Mouse (Mus musculus) left cerebral cortex, adult 8-10 months (tissue): ENCODE results near the gene Slc48a1. TPM values are rescaled to one million over a fixed set of nuclear protein-coding genes. Genes with fewer than 3 reads are reported as not detected.

Experiments used
- DNase-seq, 2 experiments: peaks; one replicate each; pipeline ENCODE4 v3.0.0; 2022; ENCODE audit warnings: low spot score in 2 of 2
- total RNA-seq, 4 experiments: library from RNA; stranded (reverse); gene quantifications; 2 replicates each; pipeline ENCODE4 v1.2.4; 2022

Slc48a1 gene
- total RNA-seq, 4 experiments from 2014 or later: 149 to 181 (median 177) TPM

DNA sequence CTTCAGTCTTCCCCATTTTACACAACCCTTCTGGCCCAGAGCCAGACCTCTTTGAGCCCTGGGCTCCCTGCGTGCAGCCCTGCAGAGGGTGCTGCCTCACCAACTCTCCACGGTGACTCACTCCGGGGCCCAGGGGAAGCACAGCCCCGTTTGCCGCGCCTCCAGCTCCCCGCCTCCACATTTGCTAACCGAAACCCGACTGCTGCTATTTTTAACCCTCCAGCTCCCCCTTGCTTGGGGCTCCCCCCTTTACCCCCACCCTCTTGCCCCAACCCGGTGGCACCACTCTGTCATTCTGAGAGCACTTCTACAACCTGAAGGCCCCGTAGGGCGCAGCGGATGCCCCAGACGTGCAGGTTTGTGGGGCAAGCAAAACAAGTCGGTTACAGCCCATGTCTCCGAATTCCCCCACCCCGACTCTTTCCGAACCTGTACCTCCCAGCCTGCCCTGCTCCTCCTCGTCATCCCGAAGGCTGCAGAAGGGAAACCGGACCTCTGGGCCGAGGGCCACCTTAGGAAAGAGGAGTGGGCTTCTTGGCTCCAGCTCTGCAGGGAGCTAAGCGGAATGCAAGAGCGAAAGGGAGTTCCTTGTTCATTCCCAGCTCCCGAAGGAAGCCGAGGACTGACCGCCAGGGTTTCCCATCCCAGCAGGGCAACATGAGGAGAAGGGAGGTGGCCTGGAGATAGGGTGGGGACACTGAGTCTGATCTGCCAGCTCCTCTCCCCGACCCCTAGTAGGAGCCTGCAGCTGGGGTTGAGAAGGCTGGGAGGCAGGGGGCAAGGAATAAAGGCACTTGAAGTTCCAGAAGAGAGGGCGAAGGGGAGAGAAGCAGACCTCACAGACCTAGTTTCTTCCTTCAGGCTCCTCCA lies 47.0 kb downstream of the Slc48a1 start:
- DNase-seq: peak; percentile 57 to 80

DNA sequence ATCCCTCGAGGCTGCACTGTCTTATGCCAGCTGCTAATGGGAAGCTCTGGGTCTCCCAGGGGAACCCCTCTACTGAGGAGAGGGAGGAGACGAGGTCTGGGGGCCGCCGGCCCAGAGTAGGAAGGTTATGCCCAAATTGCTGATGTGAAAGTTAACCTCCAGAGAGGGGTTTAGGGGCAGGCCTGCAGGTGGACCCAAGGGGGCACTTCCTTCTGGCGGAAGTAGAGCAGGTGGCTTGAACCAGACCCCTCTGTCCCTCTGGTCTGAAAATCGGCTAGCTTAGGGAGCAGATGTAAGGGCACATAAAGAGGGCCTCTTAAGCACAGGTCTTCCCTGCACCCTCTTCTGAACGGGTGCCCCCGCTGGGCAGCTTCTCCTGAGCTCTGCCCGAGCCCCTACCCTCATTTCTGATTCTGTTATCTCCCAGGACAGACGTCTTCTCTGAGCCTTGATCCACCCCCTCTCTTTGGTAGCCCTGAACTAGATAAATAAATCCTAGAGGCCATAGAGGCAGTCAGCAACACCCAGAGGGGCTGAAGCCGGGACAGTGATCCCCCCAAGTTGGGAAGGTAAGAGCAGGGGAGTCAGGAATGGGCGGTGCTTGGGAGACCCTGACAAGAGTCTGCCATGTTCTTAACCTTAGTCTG lies 47.7 kb downstream of the Slc48a1 start:
- no peak for DNase-seq

DNA sequence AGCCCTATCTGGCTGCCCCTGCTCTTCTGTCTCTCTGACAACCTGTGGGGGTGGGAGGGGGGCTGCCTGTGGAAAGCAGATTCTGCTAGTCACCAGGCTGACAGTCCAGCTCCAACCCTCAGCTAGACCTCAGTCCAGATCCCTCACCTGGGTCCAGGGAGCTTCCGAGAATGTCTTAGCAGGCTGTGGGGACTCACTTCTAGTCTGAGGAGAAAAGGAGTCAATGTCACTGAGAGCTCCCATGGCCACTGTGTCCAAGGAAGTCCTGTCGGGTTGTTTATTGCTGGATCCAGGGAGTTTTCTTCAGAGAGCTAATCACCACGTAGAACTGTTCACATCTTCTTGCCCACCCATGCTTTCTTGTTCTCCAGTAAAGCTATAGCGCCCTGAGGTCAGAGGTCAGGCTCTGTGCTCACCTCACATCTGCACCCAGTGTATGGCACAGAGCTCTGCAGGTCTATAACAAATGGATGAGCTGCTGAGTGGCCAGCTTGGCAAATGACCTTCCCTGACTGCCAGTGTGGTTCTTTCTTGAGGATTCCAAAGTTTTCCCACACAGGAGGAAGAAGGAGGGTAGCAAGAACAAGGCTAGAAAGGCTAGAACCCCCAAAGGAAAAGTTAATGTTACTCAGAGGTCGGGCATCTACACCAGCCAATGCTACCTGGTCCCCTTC lies 48.4 kb downstream of the Slc48a1 start:
- DNase-seq: no peak

DNA sequence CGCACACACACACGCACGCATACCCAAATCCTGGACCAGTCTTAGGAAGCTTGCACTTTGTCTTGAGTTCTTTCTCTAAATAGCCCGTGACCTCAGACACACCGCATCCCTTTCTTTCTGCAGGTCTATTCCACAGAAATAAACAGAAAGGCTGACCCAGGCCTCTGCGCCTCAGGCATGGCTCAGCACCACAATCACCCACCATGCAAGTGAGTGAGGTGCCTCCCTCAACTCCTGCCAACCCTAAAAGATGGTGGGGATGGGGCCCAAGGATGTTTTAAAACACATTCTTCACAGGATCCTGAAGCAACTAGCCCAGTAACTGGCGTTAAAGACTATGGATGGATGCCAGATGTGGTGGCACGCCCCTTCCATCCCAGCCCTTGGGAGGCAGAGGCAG lies 49.1 kb downstream of the Slc48a1 start:
- DNase-seq: no peak

DNA sequence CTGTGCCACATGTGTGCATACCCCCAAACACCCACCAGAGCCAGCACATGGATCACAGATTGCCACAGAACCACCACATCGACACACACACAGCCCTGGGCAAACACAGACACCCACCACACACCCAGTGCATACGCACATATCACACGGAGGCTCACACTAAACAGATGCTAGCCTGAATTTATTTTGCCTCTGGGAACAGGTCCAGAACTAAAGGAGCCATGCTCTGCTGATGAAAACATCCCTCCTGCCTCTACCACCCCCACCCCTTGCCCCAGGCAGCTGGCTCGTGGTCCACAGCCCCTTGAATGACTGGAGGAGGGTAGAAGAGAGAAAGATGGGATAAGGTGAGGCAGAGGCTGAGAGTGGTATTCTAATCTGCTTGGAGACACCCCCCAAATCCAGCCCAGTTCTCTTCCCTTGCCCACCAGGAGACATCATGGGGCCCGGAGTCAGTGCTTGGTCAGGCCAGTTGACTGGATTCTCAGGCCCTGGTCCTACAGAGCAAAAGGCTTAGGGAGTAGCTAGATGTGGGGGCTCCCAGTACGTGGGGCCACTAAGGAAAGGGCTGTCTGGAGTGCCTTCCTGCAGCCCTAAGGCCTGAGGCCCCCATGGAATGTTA lies 50.0 kb downstream of the Slc48a1 start:
- peak in 1 of 2 experiments; percentile 82 for DNase-seq

DNA sequence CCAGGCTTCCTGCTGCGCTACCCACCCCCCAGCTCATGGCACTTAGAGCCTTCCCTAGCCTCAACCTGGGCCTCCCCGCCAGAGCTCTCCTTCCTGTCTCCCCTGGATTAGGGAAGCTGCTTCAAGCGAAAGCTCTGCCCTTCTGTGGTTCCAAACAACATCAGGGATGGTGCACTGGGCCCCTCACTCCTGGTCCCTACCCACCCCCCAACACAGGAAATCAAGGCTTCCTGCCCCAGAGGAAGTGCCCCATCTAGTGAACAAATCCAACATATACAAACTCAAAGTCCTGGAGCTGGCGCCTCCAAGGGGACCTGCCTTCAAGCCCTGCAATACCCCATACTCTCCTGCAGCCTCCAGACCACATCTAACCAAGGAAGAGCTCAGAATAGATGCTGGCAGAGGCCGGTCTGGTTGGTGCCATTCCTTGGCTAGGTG lies 50.6 kb downstream of the Slc48a1 start:
- no peak for DNase-seq

DNA sequence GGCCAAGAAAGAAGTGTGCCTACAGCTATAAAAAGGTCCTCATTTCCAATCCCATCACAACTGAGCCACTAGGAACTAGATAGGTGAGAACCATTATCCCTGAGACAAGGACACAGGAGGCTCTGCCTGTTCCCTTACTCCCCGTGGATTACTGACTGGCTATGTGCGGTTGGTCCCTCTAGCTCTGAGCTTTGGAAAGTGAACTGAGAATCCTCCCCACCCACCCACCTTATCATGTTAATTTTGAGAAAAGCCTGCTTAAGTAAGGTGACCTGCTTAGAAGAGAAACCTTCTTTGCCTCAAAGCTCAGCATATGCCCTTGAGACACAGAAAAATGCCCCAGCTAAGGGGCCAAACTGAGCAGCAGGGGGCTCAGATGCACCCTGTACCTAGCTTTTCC lies 51.1 kb downstream of the Slc48a1 start:
- DNase-seq: no peak

DNA sequence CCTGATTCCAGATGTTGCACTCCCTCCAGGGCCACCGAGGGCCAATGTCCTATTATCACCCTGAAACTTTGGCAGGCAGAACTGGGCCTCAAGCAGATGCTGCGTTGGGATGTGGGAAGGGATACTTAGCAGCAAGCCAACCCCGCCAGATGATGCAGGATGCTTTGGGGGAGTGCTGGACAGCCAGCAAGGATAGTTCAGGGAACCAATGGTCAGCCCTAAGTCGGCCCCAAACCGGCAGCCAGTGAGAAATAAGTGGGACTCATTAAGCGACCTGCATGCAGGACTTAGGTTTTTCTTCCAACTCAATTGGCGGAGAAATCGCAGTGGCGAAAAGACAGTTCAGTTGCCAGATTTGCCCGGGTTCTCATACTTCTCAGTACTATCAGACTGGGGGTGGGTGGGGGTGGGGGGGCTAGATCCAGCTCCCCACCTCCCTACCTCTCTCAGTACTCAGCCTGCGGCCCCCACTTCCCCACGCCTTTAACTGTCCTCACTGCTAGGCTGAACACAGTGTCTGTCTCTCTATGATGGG lies 52.0 kb downstream of the Slc48a1 start:
- no peak for DNase-seq

DNA sequence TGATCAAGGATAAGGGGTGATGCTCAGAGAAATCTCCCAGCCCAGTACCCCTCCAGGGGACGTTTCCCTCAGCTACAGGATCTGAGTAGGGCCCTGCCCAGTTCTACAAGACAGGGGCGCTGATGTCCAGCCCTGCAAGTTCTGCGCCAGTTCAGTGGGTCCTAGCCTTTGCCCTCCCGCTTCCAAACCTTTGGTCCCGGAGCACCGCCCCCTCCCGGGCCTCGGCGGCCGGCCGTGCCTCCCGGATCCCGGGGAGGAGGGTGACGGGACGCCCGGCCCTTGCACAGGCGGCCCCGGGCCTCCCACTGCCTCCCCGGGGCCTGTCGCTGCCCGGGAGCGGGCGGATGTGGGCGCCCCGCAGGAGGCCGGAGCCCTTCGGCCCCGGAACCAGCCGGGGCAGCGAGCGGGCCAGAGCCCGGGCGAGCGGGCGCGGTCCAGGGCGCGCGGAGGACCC lies 52.5 kb downstream of the Slc48a1 start:
- DNase-seq: no peak

DNA sequence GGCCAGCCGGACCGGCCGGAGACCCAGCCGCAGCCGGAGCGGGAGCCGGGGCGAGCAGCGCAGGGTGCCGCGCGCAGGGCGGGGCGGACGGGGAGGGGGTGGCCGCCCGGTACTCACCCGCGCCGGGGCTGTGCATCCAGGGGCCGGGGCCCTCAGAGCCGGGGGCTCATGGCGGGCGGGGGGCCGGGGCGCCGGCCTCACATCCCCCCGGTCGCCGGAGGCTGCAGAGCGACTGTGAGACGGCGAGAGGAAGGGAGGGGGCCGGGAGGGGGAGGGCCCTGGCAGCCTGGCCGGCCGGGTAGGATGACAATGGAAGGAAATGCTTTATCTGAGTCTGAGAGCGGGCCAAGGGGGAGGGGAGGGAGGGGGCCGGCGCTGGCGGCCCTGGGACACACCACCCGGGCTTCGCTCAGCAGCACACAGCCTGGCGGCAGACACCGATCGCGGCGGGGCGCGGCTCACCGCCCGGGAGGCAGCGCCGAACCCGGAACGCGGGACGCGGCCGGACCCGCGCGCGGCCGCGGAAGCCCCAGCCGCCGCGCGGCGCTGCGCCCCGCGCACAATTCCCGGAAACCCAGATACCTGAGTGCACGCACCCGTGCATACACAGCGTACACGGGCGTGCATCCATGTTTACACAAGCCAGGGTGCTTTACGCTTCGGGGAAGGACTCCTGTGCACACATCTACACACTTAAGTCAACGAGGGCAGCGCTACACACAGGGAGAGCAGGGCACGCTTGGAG lies 53.1 kb downstream of the Slc48a1 start:
- no peak for DNase-seq

DNA sequence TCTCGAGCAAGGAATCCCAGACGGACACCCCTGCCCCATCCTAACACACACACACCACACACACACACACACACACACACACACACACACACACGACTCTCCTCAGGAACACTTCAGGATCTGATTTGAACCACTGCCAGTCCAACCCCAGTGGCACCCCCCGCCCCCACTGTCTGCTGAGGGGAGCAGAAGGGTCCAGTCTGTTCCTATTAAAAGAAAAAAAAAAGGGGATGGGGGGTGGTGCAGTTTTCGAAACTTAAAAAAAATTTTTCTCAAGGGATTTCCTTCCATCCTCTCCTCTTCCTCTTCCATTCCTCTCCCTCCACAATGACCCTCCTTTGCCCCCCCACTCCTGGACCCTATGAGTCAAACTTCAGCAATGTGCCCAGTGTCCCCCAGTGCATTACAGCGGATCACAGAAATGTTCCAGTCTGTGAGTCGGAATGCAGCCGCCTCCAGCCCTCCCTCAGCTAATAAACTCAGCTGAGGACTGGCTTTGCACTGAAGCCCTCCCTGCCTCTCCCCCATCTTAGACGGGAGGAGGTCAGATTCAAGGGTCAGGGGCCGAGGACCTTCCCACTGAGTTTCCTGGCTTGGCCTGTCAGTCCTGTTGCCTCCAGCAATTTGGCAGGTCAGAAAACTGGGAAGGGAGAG lies 53.8 kb downstream of the Slc48a1 start:
- no peak for DNase-seq

DNA sequence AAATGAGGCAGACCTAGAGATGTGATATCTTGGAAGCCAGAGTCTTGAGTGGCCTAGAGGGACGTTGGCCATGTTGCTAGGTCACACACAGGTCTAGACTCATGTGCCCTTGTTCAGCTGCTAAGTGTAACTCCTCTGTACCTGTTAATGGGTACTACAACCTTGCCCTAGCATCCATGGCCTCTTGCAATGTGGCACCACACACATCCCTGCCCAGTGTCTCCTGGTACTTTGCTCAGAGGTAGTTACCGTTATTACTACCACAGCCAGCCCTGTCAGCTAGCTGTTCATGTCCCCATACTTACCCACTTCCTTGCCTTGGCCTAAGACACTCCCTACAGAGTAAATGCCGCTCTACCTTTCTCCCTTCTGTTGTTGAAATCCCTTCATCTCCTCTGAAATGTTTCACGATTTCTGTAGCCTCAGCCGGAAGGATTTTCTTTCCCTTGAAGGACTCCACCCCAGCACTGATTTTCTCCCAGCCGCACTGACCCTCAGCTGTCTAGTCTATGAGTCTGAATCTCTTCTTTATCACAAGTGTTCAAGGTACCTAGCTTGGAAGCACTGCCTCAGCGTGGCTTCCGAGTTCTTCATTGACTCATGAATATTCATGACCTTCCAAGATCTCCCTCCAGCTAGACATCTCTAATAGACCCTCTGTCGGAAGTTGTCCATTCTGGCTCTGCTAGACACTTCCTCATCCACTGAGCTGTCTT lies 54.6 kb downstream of the Slc48a1 start:
- no peak for DNase-seq

DNA sequence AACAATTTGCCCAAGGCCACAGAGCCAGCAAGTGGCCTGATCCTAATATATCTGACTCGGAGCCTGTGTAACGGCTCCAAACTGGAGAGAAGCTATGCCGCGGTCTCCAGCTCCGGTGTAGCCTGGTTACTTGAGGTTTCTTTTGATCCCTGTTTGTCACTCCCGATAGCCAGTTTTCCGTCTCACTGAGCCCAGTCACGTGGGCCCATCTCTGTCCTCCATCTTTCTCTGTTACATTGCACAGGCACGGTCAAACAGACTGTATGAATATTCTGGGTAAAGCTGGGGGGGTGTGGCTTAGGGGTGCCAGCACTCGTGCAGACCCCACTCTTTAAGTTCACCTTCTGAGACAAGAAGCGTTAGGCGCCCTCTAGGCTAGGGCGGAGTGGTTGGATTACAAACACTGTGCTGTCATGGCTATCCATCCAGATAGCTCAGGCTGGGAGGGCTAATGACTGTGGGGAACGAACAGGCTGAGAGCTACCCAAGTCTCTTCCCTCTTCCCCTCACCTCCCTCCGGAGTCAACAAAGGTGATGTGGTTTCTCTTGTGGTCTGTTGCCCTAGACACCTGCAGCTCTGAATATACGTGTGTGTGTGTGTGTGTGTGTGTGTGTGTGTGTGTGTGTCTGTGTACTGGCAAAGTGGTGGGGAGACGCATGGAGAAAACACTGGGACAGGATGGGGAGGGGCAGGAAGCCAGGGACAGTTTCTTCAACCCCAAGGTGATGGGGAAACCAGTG lies 58.0 kb downstream of the Slc48a1 start:
- no peak for DNase-seq

DNA sequence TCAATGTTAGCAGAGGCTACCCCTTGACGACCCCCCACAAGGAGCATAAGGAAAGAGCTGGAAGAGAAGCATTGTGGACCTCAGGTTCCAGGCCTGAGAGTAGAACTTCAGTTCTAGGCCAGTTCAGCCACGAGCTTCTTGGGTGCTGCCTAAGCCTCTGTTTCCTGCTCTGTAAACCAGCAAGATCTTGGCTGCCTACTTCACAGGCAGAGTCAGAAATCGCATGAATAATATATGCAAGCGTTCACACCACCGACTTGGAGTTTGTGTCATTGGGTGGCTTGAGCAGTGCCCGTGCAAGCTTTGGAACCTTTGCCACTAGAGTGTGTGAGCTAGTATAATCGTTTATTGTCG lies 58.6 kb downstream of the Slc48a1 start:
- DNase-seq: no peak

DNA sequence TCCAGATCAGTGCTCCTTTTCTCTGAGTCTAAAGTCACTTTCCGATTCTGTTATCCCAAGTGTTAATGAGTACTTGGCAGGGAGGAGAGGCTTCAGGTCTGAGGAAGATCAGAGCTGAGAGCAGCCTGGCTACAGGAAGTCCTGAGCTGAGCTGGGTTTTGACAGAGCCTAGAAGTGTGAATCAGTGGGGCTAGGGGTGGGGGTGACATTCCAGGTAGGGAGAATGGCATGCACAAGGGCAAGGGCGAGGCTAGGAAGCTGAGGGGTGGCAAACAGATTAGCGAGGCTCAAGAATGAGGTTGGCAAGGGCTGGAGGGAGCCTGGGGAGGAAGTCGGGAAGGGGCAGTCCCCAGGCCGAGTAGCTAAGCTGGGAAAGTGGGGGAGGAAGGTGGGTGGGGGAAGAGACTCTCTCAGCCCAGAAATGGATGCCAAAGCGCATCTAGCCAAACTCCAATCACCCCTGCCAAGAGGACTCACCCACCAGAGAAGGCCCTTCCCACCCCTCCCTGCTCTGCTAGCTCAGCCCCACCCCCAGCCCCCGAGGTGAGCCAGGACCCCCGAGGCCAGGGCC lies 59.3 kb downstream of the Slc48a1 start:
- DNase-seq: no peak

DNA sequence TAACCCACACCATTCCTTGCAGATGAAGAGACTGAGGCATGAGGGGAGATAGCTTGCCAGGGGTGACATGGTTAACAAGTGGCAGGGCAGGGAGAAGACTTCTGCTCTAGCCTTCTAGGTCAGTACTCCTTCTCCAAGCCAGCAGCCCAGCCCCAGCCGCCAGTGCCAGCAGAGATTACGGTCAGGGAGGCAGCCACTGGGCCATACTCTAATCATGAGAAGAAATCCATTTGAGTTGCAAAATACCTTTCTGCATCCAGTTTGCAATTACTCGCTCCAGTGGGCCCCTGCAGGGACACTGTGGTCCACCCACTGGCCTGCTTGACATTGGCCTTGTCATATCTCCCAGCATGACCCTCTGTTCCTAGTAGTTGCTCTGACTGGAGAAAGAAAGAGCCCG lies 60.1 kb downstream of the Slc48a1 start:
- no peak for DNase-seq

DNA sequence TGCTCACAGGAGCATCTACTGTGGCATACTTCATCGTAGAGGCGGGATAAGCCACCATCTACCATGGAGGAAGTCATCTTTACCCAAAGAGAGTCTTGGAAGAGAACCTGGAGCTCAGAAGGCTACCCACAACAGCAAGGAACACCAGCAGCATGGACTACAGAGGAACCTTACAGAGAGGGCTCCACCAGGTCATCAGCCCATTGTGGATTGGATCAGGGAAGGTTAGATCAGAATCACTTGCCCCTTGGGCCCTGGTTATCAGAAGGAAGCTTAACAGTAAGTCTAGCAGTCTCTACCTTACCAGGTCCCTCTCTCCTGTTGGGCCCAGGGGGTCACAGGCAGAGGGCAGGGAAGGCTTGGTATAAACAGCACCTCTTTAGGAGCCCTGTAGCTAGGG lies 60.7 kb downstream of the Slc48a1 start:
- no peak for DNase-seq

DNA sequence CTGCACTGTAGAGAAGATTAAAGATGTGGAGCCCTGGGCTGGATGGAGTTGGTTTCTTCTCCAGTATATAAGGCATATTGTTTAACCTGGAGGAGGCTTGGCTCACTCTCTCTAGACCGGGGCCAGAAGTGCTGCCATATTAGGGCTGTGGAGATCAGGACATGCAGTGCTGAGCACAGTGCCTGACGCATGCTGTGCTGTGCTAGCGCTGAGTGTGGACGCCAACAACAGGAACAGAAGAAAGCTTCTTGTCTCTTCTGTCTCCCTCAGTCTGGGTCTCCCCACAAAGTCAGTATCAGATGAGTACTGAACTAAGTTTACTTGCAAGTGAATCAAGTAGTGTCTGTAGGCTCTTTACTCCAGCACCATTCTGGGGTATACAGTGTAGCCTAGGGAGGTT lies 61.2 kb downstream of the Slc48a1 start:
- no peak for DNase-seq

DNA sequence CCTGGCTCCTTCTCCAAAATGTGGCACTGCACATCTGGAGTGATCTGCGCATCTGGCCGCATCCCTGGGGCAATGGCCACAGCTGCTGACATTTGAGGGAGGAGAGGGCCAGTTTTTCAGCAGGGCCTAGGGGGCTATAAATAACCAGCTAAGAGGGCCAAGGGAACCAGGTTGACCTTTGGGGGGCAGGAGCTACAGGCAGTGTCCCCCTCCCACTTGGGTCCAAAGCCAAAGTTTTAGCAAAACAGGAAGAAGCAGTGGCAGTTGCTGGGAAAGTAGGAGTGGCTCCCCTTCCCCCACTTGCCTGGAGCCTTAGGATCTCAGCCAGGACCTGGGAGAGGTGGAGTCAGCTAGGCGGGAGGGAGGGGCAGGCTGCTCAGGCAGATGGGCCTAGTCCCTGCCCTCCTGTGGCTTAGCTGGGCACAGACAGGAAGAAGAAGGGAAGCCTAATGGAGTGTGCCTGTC lies 61.7 kb downstream of the Slc48a1 start:
- no peak for DNase-seq
